Mouse (Mus musculus) kidney, embryonic 15.5 days (tissue): ENCODE measurements around the gene Ggt6. TPM values are rescaled to one million over a fixed set of nuclear protein-coding genes. Genes with fewer than 3 reads are reported as not detected.

Experiments
- ATAC-seq: fragments of 200-750 bp; cut with Nextera tagmentation; replicated peaks from 2 replicates; pipeline ENCODE4 v1.8.0; 2017; ENCODE audit warnings: moderate TSS enrichment; ENCODE audit not compliant: low FRiP score
- H3K27ac ChIP-seq: fragments of 300-500 bp; sonication (generic); 2 replicates; pipeline ENCODE4 v1.5.1; 2015; ENCODE audit warnings: mild to moderate bottlenecking, inconsistent platforms
- H3K27me3 ChIP-seq: fragments of 300-500 bp; sonication (generic); 2 replicates; pipeline ENCODE4 v1.6.1; 2015; ENCODE audit warnings: inconsistent platforms
- H3K36me3 ChIP-seq: fragments of 300-500 bp; sonication (generic); 2 replicates; pipeline ENCODE4 v1.6.1; 2015; ENCODE audit warnings: inconsistent platforms
- H3K4me1 ChIP-seq: fragments of 300-500 bp; sonication (generic); 2 replicates; pipeline ENCODE4 v1.6.1; 2015; ENCODE audit warnings: inconsistent platforms
- H3K4me2 ChIP-seq: fragments of 300-500 bp; sonication (generic); 2 replicates; pipeline ENCODE4 v1.6.1; 2015; ENCODE audit warnings: moderate library complexity, mild to moderate bottlenecking, inconsistent platforms
- H3K4me3 ChIP-seq: fragments of 300-500 bp; sonication (generic); replicated peaks from 2 replicates; pipeline ENCODE4 v1.5.1; 2015; ENCODE audit warnings: mild to moderate bottlenecking, inconsistent platforms
- H3K9ac ChIP-seq: fragments of 300-500 bp; sonication (generic); 2 replicates; pipeline ENCODE4 v1.6.1; 2015; ENCODE audit warnings: mild to moderate bottlenecking, inconsistent platforms
- H3K9me3 ChIP-seq: fragments of 300-500 bp; sonication (generic); replicated peaks from 2 replicates; pipeline ENCODE4 v1.6.1; 2016; ENCODE audit warnings: inconsistent platforms
- WGBS: fragments of 180-500 bp; shearing (Covaris S2); methylation state at CpG from one replicate; pipeline ENCODE4 v1.1.7; 2015; ENCODE audit warnings: mixed read lengths; 5-methylcytosine and 5-hydroxymethylcytosine counted together
- polyA plus RNA-seq: library from polyadenylated mRNA; unstranded; fragments of >200 nt; fragmentation: Nextera tagmentation; extraction: Ambion mirVana; gene quantifications from 2 replicates; pipeline ENCODE4 v1.2.1, GENCODE M21; 2015

Ggt6 gene
- polyA plus RNA-seq = 0.87 and 0.95 TPM in 2 replicates

GRCm38 (mm10) chr11:72434963-72435693, at the start of gene Ggt6:
Gene Ggt6 (plus strand): TSS chr11:72435526.
- no peaks in the 10 kb centered on the region for H3K36me3 ChIP-seq
- no peak within 1 kb of the TSS for H3K4me2 ChIP-seq
- peak within 1 kb of the TSS; percentile 56 for H3K27ac ChIP-seq
- H3K27me3 ChIP-seq = no peaks in the 10 kb centered on the region
- no peaks in the 10 kb centered on the region for H3K9me3 ChIP-seq
- 51% methylated on average over 11 of the region's 11 CpGs for WGBS
- no peak within 1 kb of the TSS; the same call in 1 of the 2 replicates for H3K9ac ChIP-seq
- peaks cover 21% of the 10 kb centered on the region for H3K4me1 ChIP-seq
- ATAC-seq = peak; percentile 52
- H3K4me3 ChIP-seq = no peak within 1 kb of the TSS

GRCm38 (mm10) chr11:72388113-72388529, 47.2 kb upstream of the Ggt6 start:
- H3K9ac ChIP-seq = no peak overlapping the region
- ATAC-seq = no peak
- H3K4me3 ChIP-seq = no peak overlapping the region
- H3K9me3 ChIP-seq = no peaks in the 10 kb centered on the region
- H3K36me3 ChIP-seq = peaks cover 41% of the 10 kb centered on the region
- no peak overlapping the region for H3K4me2 ChIP-seq
- 95% methylated on average over 6 of the region's 6 CpGs for WGBS
- H3K27me3 ChIP-seq = no peaks in the 10 kb centered on the region
- no peaks in the 10 kb centered on the region; the same call in 1 of the 2 replicates for H3K4me1 ChIP-seq
- H3K27ac ChIP-seq = no peak overlapping the region

GRCm38 (mm10) chr11:72389407-72390142, 45.8 kb upstream of the Ggt6 start:
- H3K9me3 ChIP-seq = no peaks in the 10 kb centered on the region
- no peak for ATAC-seq

GRCm38 (mm10) chr11:72391181-72391580, 44.1 kb upstream of the Ggt6 start:
- no peak overlapping the region for H3K9ac ChIP-seq
- no peaks in the 10 kb centered on the region for H3K27me3 ChIP-seq
- H3K36me3 ChIP-seq = peaks cover 45% of the 10 kb centered on the region
- peaks cover 26% of the 10 kb centered on the region for H3K4me1 ChIP-seq
- 90% methylated on average over 13 of the region's 13 CpGs for WGBS
- no peak for ATAC-seq
- H3K9me3 ChIP-seq = no peaks in the 10 kb centered on the region
- no peak overlapping the region for H3K27ac ChIP-seq
- H3K4me2 ChIP-seq = no peak overlapping the region
- no peak overlapping the region for H3K4me3 ChIP-seq

More at GRCm38 (mm10) chr11:72389407-72390142, 45.8 kb upstream of the Ggt6 start:
- H3K4me1 ChIP-seq = peaks cover 13% of the 10 kb centered on the region
- H3K36me3 ChIP-seq = peaks cover 45% of the 10 kb centered on the region
- WGBS = 89% methylated on average over 7 of the region's 7 CpGs
- H3K9ac ChIP-seq = no peak overlapping the region
- H3K27me3 ChIP-seq = no peaks in the 10 kb centered on the region
- H3K27ac ChIP-seq = no peak overlapping the region
- no peak overlapping the region for H3K4me3 ChIP-seq
- no peak overlapping the region for H3K4me2 ChIP-seq

- H3K4me2 ChIP-seq = no peak overlapping the region
- no peak for ATAC-seq
- peaks cover 57% of the 10 kb centered on the region for H3K36me3 ChIP-seq
- no peaks in the 10 kb centered on the region for H3K27me3 ChIP-seq
- H3K9ac ChIP-seq = no peak overlapping the region
- H3K27ac ChIP-seq = peak overlapping the region; percentile 58; the same call in 1 of the 2 replicates
- H3K4me3 ChIP-seq = no peak overlapping the region
- H3K9me3 ChIP-seq = no peaks in the 10 kb centered on the region
- WGBS = 72% methylated on average over 3 of the region's 3 CpGs
- peaks cover 43% of the 10 kb centered on the region for H3K4me1 ChIP-seq
These were observed 42.1 kb upstream of the Ggt6 start for GRCm38 (mm10) chr11:72393243-72393642.

GRCm38 (mm10) chr11:72393669-72394068, 41.7 kb upstream of the Ggt6 start:
- peak overlapping the region; percentile 58; the same call in 1 of the 2 replicates for H3K27ac ChIP-seq
- H3K4me1 ChIP-seq = peaks cover 43% of the 10 kb centered on the region

GRCm38 (mm10) chr11:72394694-72395093, 40.6 kb upstream of the Ggt6 start:
- Histone ChIP-seq H3K36me3 (peaks cover 57% of the 10 kb centered on the region), H3K4me3 (no peak overlapping the region), H3K4me2 (no peak overlapping the region), H3K4me1 (peaks cover 50% of the 10 kb centered on the region), H3K27me3 (no peaks in the 10 kb centered on the region), H3K9me3 (no peaks in the 10 kb centered on the region), H3K9ac (no peak overlapping the region), H3K27ac (no peak overlapping the region)
- WGBS = 59% methylated on average over 2 of the region's 2 CpGs
- ATAC-seq = 0 out of 2 replicates have a peak, but pooled peaks have one; percentile 34

More at GRCm38 (mm10) chr11:72393669-72394068, 41.7 kb upstream of the Ggt6 start:
- Histone ChIP-seq H3K9ac (no peak overlapping the region), H3K27me3 (no peaks in the 10 kb centered on the region), H3K9me3 (no peaks in the 10 kb centered on the region), H3K36me3 (peaks cover 53% of the 10 kb centered on the region), H3K4me3 (no peak overlapping the region), H3K4me2 (no peak overlapping the region)
- WGBS = 34% methylated on average over 5 of the region's 5 CpGs
- ATAC-seq = no peak

- Histone ChIP-seq H3K4me3 (no peak overlapping the region), H3K4me1 (peaks cover 59% of the 10 kb centered on the region), H3K27ac (no peak overlapping the region), H3K27me3 (no peaks in the 10 kb centered on the region), H3K36me3 (peaks cover 57% of the 10 kb centered on the region), H3K9ac (no peak overlapping the region), H3K4me2 (no peak overlapping the region), H3K9me3 (no peaks in the 10 kb centered on the region)
- ATAC-seq = no peak
- WGBS = 62% methylated on average over 6 of the region's 6 CpGs
These were observed 39.7 kb upstream of the Ggt6 start for GRCm38 (mm10) chr11:72395652-72396051.

GRCm38 (mm10) chr11:72396621-72397020, 38.7 kb upstream of the Ggt6 start:
- Histone ChIP-seq H3K9ac (no peak overlapping the region), H3K9me3 (no peaks in the 10 kb centered on the region), H3K27ac (no peak overlapping the region; the same call in 1 of the 2 replicates), H3K27me3 (no peaks in the 10 kb centered on the region), H3K4me1 (peaks cover 69% of the 10 kb centered on the region), H3K36me3 (peaks cover 52% of the 10 kb centered on the region), H3K4me2 (no peak overlapping the region), H3K4me3 (no peak overlapping the region)
- WGBS = 65% methylated on average over 7 of the region's 7 CpGs
- ATAC-seq = no peak

- H3K36me3 ChIP-seq = peaks cover 52% of the 10 kb centered on the region
- H3K9me3 ChIP-seq = no peaks in the 10 kb centered on the region
- no peak for ATAC-seq
- 67% methylated on average over 10 of the region's 10 CpGs for WGBS
- H3K4me2 ChIP-seq = no peak overlapping the region
- H3K27ac ChIP-seq = 0 out of 2 replicates have a peak overlapping the region, but pooled peaks have one; percentile 20
- H3K9ac ChIP-seq = no peak overlapping the region
- H3K27me3 ChIP-seq = no peaks in the 10 kb centered on the region
- H3K4me1 ChIP-seq = peaks cover 73% of the 10 kb centered on the region
- no peak overlapping the region for H3K4me3 ChIP-seq
These were observed 38.3 kb upstream of the Ggt6 start for GRCm38 (mm10) chr11:72397072-72397471.

- H3K9me3 ChIP-seq = no peaks in the 10 kb centered on the region
- 87% methylated on average over 8 of the region's 8 CpGs for WGBS
- no peak overlapping the region for H3K9ac ChIP-seq
- H3K4me3 ChIP-seq = no peak overlapping the region
- H3K27ac ChIP-seq = no peak overlapping the region
- peaks cover 82% of the 10 kb centered on the region for H3K4me1 ChIP-seq
- peaks cover 48% of the 10 kb centered on the region for H3K36me3 ChIP-seq
- no peaks in the 10 kb centered on the region for H3K27me3 ChIP-seq
- ATAC-seq = no peak
- H3K4me2 ChIP-seq = no peak overlapping the region
These were observed 37.4 kb upstream of the Ggt6 start for GRCm38 (mm10) chr11:72397811-72398525.
